Mouse (Mus musculus): ENCODE measurements around the gene Ets2.

DNA sequence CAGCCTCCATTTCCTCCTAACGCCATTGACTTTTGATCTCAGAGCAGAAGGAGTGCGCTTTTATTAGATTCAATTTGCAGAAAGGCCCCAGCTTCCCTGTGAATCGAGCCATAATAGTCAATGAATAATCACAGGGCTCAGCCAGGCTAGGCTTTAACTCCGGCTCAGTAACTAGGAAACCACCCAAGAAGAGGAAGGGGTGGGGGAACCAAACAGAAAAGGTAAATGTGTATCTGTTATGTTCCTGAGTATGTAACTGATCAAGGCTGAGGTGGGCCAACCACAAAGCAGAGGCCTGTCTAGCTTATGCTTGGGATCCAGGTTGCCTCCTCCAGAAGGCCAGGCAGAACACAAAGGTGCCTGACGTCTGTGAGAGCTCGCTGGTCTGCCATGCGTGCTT, 1.7 kb upstream of the Ets2 start:
- TF ChIP-seq CTCF (IDR thresholded peaks at IDR 0.05; ENCODE audit: control insufficient read depth, insufficient read depth, insufficient read length) (no peak), MAX (IDR thresholded peaks at IDR 0.05) (no peak), USF1 (IDR thresholded peaks at IDR 0.05; ENCODE audit: low read depth) (no peak), MYOG (IDR thresholded peaks at IDR 0.05; ENCODE audit: control insufficient read depth, extremely low read depth, insufficient read length) (no peak), CEBPB (IDR thresholded peaks at IDR 0.05; ENCODE audit: low read depth) (no peak), FOSL1 (IDR thresholded peaks at IDR 0.05; ENCODE audit: insufficient read depth, low read length, poor library complexity, severe bottlenecking) (no peak), MYOD1 (IDR thresholded peaks at IDR 0.05; ENCODE audit: control insufficient read depth, insufficient read length, low read depth) (no peak)
